ENCODE assay signal across 16 mouse cellular contexts in the genomic region with DNA sequence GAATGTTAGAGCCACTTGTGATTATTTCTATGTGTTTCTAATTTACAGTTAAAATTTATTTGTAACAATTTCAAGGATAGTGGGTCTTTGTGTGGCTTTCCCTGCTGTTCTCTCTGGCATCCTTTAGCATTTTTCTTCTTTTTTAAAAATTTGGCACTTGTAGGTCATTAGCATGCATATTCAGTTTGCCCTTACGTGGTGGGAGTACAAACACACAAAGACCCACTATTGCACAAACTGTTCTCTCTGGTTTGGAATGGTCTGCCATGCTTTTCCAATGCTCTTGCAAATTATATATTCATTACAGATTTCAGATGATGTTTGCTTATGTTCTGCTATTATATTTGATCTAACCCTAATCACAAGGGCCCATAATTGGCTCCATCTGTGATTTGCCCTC.
"Had no signal": no experiment of that assay in that cellular context is flagged by ENCODE, and none has a peak within 500 bp of the region (broad histone marks: within the 10 kb centered on the region; RNA-seq: fewer than 3 reads in every experiment).

No protein-coding gene starts in this region.

- H3K9ac ChIP-seq: limb, embryonic 15.5 days; liver, embryonic 12.5 days; lung, embryonic 14.5 days; neural tube, embryonic 15.5 days had no signal

- H3K4me3 ChIP-seq: limb, embryonic 15.5 days; liver, embryonic 12.5 days; midbrain, embryonic 10.5 days; myocyte; neural tube, embryonic 15.5 days had no signal

- H3K4me2 ChIP-seq: limb, embryonic 15.5 days; liver, embryonic 12.5 days; lung, embryonic 14.5 days; neural tube, embryonic 15.5 days had no signal

- H3K4me1 ChIP-seq: limb, embryonic 15.5 days; midbrain, embryonic 10.5 days; neural tube, embryonic 15.5 days had no signal

- DNase-seq: kidney, adult 11 months; kidney, adult 9 months; kidney, postnatal 36 days; lung, embryonic 14.5 days; lung, postnatal 10 days; lung, postnatal 4 days; midbrain, embryonic 14.5 days; thymus, adult 2 months; thymus, postnatal 36 days had no signal

- H3K27ac ChIP-seq: kidney, postnatal 0 days; limb, embryonic 15.5 days; liver, embryonic 12.5 days; midbrain, embryonic 10.5 days; neural tube, embryonic 15.5 days; stomach, postnatal 0 days had no signal

- ATAC-seq: liver, embryonic 12.5 days had no signal

- H3K27me3 ChIP-seq: limb, embryonic 15.5 days; liver, embryonic 12.5 days; neural tube, embryonic 15.5 days had no signal

- H3K9me3 ChIP-seq: limb, embryonic 15.5 days; liver, embryonic 12.5 days; midbrain, embryonic 10.5 days; neural tube, embryonic 15.5 days had no signal
